Mouse (Mus musculus): ENCODE data around the gene Ccdc28a.

GRCm38 (mm10) chr10:18199919-18200318 lies 34.9 kb downstream of the Ccdc28a start:
- TF ChIP-seq POLR2A (IDR thresholded peaks at IDR 0.05; ENCODE audit: extremely low read depth, insufficient read depth, low read length) (no peak), CTCF (IDR thresholded peaks at IDR 0.05; ENCODE audit: low read depth, low read length) (no peak)

All from liver, adult 2 months (tissue).